Mouse (Mus musculus): ENCODE data around the gene Fmnl2.

Gene Fmnl2

GRCm38 (mm10) chr2:52857611-52858528 is at the start of gene Fmnl2:
Fmnl2 (plus strand) TSS chr2:52857860.
- peak; percentile 71 for DNase-seq

DNA sequence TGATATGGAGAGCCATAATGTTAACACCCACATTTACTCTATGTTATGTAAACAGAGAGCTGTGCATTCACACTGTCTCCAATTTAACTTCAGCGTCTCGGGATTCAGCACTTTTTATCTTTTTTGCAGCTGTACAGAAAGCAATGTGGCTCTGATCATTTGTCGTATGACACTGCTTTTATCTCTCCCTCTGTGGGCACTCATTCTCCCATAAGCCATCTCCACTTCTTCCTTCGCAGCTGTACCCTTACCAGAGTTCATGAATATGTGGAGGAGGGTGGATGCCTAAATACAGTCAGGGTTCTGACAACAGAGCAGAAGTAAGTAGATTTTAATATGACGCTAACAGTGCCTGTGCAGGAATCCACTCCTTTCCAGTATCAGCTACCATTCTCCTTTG is 47.7 kb upstream of the Fmnl2 start:
- DNase-seq = no peak

GRCm38 (mm10) chr2:52811691-52812090 is 46.0 kb upstream of the Fmnl2 start:
- peak; percentile 26 for DNase-seq

DNA sequence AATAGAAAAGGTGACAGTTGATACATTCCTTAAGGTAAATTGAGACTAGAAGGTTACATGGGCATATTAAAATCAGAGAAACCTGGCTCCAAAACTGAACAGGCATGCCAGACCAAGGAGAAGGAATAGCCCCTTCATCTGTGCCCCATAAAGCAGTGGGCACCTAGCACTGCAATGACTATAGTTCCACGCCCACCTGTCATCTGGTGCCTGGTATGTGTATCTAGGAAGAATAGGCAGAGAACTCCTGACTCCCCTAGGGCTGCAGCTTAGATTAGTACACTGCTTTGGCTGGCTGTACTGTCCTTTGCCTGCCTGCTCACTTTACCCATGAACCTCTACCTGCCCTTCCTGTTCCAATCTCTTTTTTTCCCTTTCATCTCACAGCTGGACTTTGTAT is 40.3 kb upstream of the Fmnl2 start:
- no peak for DNase-seq

GRCm38 (mm10) chr2:52818944-52819343 is 38.7 kb upstream of the Fmnl2 start:
- no peak for DNase-seq

DNA sequence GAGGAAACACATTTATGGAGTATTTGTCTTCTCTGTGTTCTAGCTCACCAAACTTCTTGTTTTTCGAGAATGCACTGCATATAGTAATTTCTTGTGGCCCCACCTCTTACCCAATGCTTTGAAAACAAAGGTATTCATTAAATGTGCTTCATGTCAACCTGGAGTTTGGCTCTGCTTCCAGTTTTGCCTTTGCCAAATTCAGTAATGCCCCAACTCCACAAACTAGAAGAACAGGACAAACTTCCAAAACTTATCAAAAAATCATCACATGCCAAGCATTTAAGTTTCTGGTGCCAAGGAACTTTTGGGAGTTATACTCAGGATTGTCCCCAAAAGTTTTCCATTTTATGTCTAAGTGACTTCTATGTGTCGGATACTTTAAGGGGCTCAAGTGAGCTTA is 35.4 kb upstream of the Fmnl2 start:
- DNase-seq = no peak

GRCm38 (mm10) chr2:52828077-52828476 is 29.6 kb upstream of the Fmnl2 start:
- DNase-seq = no peak

- DNase-seq = no peak
Measured at GRCm38 (mm10) chr2:52830513-52830912, 27.1 kb upstream of the Fmnl2 start.

GRCm38 (mm10) chr2:52831585-52831984 is 26.1 kb upstream of the Fmnl2 start:
- no peak for DNase-seq

DNA sequence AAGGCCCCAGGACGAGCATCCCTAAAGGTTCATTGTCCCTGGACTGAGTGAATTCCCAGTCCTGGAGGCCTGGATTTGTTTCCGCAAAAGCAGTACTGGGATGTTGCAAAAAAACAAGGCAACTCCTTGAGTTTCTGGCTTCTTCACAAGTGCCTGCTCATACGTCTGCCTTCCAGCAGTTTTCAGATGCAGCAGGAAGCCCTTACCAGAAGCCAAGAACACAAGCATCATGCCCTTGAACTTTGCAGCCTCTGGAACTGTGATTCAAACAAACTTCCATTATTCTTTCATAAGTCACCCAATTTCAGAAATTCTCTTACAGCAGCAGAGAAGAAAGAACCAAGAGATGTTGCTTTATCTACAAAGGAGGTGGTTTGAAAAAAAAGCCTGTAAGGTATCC is 21.9 kb upstream of the Fmnl2 start:
- DNase-seq = no peak

DNA sequence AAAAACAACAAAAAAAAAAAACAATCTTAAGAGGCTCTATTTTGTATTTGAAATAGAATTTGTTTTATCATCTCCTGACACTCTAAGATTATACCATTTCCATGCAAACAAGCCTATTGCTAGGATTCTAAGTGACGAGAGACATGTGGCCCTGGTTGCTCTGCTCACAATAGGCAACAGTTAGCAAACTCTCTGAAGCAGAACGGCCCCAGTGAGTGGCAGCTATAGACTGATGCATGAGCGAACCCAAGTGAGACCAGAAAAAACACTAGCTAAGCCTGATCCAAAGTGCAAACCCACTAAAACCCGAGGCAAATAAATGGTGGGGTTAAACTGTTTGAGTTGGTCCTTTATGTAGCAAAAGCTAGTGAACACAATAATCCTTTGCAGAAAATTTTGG is 18.6 kb upstream of the Fmnl2 start:
- DNase-seq = no peak

- no peak for DNase-seq
Measured at GRCm38 (mm10) chr2:52839868-52840267, 17.8 kb upstream of the Fmnl2 start.

DNA sequence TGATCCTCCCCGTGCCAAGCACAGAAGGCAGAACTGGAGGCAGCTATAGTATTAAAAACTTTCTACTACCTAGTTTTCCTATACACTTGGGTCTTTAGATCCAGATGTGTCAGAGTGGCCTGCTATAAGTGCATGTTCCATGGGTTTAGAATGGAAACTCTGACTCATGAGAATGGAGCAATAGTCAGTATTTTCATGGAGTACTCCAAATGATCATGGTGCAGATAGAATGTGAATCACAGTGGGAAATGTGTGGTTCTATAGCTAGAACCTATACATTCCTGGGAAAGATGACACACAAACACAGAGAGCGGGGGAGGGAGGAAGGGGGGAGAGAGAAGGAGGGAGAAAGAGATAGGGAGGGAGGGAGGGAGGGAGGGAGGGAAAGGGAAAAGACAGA is 13.8 kb upstream of the Fmnl2 start:
- DNase-seq = no peak

DNA sequence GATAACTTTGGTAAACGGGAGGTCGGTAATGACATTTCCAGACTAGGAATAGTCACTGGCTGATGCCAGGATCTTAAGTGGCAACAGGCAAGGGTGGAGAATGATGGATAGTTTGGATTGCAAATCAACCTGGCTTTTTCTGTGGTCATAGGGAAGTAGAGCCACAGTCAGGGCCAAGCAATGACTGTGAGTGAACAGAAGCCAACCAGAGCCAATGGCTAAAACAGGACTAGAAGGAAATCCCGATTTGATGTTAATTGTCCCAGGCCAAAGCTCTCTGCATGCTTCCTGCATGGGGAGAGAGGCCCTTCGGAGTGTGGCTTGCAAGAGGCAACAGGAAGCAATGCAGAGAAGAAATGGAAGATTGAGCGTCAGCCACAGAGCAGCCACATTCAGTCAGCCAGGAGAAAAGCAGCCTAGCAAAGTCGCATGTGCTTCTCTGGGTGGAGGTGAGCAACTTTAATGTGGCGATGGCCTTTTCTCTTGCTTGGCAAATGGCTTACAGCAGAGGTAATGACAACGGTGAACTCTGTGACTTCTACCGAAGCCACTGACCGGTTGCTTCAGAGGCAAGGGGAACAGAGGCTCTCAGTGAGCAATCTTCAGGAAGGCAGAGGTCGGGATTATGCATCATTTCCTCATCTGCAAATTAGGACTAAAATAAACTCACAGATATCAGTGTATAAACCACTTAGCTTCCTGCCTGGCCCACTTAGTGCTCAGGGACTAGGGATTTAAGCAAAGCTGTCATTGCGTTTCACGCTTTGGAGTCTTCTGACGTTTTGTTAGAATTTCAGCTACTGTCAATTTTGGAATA is 12.5 kb upstream of the Fmnl2 start:
- no peak for DNase-seq

DNA sequence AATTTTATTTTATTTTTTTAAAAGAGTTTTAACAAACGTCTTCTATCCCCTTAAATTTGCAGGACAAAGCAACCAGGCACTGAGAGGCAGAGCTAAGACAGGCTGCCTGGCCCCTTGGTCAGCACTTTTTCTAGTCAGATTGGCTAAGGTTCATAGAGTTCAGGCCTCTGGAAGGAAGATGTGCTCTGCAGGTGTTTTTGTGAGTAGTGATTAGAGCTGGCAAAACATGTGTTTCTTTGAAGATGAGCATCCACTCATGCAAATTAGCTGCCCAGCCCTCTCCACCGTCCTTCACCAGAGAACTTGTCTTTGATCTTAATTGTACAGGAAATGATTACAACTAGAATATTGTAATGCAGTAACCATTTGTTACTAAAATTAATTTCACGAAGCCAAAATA is 11.2 kb upstream of the Fmnl2 start:
- no peak for DNase-seq

- no peak for DNase-seq
Measured at GRCm38 (mm10) chr2:52849092-52849491, 8.6 kb upstream of the Fmnl2 start.

DNA sequence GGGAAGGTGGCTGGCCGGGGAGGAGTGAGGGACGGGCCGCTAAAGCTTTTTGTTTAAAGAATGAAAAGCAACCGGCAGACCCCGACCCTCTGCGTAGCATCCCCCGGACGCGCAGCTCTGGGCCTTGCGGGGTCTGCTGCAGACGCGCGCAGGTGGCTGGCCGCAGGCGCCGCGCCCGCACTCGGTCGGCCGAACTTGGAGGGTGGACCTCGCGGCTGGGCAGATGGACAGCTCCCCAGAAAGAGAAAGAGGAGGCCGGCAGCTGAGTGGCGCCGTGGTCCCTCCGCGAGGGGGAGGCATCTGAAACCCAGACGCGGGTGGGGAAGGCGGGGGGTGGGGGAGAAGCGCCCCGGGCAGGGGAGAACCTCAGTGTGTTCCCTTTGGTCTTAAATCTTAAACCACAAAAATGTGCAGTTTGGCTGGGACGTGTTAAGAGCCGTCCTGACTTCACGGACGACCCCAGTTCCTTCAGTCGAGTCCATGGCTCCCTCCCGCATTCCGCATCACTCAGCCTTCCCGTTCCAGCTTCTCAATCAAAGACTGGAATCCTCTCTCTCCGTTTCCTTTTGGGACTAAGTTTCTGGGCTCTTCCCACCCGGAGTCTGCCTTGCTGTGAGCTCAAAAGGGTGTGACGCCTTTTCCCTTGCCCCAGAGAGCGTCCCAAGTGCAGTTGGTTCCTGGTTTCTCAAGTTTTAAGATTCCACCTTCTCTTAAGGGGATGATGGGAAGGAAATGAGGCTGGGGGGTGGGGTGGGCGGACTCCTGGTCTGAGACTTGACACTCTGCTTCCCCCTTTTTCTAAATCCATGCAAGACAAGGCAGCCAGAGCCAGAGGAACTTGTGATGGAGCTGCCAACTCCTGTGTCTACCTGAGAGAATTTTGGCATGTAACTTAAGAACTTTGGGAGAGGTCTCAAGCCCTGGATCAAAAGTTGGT is 1.1 kb downstream of the Fmnl2 start:
- peak; percentile 52 for DNase-seq

- DNase-seq = peak; percentile 20
Measured at GRCm38 (mm10) chr2:52859466-52859840, 1.8 kb downstream of the Fmnl2 start.

- no peak for DNase-seq
Measured at GRCm38 (mm10) chr2:52860111-52860775, 2.6 kb downstream of the Fmnl2 start.

- DNase-seq = no peak
Measured at GRCm38 (mm10) chr2:52862046-52862759, 4.5 kb downstream of the Fmnl2 start.

DNA sequence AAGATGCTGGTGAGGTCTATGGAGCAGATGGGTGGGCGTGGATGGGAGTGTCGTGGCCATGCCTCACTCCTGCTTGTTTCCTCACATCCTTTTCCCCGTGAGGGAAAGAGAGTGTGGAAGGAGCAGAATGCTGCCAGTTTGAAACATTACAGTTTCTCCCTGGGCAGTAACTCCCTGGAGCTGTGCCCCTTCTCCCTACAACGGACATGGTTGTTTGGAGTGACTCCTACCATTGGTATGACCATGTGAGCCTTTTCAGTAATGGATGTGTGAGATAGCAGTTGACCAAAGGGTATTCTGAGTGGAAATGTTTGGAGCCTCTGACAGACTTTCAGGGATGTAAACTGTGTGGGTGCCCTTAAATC is 5.1 kb downstream of the Fmnl2 start:
- no peak for DNase-seq

GRCm38 (mm10) chr2:52864635-52865034 is 7.0 kb downstream of the Fmnl2 start:
- no peak for DNase-seq

Data from kidney, adult 9 months (tissue).